Mouse (Mus musculus) monocyte, adult 5-6 weeks (primary cell): ENCODE results near the gene Sap30l. TPM values are rescaled to one million over a fixed set of nuclear protein-coding genes. Genes with fewer than 3 reads are reported as not detected.
"Not testable (repeated sequence)": the region's sequence is repeated elsewhere in the genome, so short reads cannot be mapped to it uniquely, and the experiment has no call there.

Experiments
- ATAC-seq: fragments of 153-309, 156-312 bp; replicated peaks from 2 replicates; pipeline ENCODE4 v1.8.0; 2017; ENCODE audit warnings: mild to moderate bottlenecking; ENCODE audit not compliant: low TSS enrichment, insufficient number of reproducible peaks, severe bottlenecking, poor library complexity, low FRiP score
- total RNA-seq: library from RNA; stranded (forward); fragments of 200-1000, 200-491, 200-594 nt; gene quantifications from 3 replicates; pipeline ENCODE4 v1.2.3, GENCODE M21; 2017

Gene Sap30l
- total RNA-seq, 1 experiment from 2014 or later = 24.3 TPM

DNA sequence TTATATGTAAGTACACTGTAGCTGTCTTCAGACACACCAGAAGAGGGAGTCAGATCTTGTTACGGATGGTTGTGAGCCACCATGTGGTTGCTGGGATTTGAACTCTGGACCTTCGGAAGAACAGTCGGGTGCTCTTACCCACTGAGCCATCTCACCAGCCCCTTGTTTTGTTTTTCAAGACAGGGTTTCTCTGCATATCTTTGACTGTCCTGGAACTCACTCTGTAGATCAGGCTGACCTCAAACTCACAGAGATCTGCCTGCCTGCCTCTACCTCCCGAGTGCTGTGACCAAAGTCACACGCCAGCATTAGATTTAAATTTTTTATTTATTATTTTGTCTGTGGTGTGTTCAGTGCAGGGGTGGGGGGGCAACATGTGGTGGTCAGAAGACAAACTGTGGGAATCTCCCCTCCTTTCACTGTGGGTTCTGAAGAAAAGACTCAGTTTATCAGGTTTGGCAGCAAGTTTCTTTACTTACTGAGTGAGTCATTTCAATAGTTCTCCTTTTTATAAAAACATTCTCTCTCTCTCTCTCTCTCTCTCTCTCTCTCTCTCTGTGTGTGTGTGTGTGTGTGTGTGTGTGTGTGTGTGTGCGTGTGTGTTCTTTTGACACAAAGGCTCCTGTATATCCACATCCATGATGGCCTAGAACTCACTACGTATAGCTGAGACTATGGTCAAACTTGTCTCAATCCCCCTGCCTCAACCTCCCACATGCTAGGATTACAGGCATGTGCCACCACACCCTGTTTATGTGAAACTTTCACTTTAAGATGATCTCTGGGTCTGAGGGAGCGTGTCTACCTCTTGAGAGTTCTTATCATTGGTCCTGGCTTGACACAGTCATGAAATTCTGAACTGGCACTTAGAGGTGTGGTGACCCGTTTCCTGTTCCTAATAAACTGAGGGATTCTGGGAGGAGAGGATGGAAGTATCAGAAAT lies 45.3 kb downstream of the Sap30l start:
- ATAC-seq = not testable (repeated sequence)

DNA sequence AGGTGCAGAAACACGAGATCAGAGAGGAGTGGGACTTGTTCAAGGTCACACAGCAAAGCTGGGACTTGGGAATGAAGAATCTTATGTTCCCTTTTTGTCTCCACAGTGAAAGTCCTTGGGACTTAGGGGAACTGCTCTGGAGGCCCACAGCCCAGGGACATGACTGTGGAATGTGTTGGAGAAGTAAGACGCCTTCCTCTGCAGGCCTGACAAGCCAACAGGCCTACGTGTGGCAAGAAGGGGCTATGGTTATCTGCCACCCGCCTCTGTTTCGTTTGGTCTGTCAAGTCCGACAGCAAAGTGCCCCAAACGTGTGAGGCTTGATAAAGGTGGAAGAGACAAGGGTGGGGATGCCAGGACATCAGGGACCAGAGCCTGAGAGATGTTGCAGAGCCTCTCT lies 46.0 kb downstream of the Sap30l start:
- ATAC-seq = no peak

DNA sequence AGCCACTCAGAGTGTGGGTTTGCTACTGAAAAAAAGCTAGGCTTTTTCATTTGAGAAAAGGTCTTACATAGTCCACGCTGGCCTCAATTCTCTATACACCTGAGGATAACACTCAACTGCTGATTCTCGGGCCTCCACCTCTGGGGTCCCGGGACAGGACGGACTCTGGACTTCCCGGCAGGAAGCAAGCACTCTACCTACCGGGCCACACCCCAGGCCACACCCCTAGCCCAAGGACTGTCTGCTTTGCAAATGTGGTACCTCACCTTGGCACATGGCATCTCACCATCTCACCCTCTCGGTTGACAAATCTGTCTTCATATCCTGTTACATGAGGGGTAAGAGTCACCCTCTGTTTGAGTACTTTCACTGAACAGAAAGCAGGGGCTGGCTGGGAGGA lies 48.9 kb downstream of the Sap30l start:
- ATAC-seq = no peak

DNA sequence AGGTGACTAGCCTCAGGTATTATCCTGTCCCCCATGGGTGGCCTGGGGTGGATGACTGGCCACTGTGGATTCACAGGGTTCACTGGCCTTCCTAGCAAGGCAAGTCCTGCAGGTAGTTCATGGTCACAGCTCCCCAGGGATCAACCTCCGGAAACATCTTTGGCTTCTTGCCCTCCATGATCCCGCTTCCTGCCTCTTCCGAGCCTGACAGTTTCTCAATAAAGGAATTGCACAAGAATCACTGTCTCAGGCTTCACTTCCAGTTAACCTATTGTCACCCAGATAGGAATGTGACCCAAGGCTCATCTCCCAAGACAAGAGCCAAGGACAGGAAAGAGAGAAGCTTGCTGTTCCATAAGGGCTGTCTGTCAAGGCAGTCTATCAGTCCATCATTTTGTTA lies 49.5 kb downstream of the Sap30l start:
- no peak for ATAC-seq

DNA sequence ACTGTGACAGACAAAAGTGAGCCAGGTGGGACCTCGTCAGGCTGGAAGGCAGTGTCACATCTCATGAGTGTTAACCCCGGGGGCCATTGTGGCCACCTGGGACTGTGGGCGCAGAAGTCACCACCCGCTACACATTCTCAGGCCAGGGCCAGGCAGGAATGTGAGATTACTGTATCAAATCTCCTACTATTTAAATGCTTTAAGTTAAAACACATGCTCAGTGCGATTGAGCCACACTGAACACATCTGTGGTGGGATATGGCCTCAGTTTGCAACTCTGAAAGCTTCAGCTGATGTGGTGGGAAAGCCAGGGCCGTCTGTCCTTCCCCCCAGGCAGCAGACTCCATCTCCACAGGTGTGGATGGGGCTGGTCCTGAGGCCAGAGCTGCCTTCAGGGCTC lies 52.1 kb downstream of the Sap30l start:
- ATAC-seq = no peak

DNA sequence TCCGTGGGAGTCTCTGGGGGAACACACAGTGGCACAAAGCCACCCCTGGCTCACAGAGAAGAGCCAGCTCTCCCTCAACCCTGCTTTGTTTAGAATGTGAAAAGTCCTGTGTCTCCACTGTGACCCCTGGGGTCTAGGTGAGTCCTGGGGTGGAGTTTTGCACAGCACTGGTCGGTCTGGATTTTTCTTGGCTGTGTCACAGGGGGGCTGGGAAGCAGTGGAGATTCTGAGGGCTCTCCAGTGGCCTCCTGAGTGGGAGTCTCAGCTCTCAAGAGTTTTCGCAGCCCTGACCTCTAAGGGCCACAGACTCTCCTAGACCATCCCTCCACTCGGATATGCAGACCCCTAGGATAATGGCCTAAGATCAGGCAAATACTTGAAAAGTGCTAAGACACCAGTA lies 56.3 kb downstream of the Sap30l start:
- no peak for ATAC-seq

Other genes starting within 250 kb of the Sap30l start
- gene Galnt10, start 156.2 kb upstream of the Sap30l start, total RNA-seq = 18.6 to 31.9 TPM (median 21.5 TPM) in 3 replicates
- gene Hand1, start 31.2 kb downstream of the Sap30l start, total RNA-seq = not detected in 3 replicates
- gene Larp1, start 207.4 kb downstream of the Sap30l start, total RNA-seq = 26.3 to 50.9 TPM (median 33.5 TPM) in 3 replicates